Comparison of ENCODE assay signal across 7 mouse cellular contexts in genomic region chr11:78490781-78491241, GRCm38 (mm10). TPM values are rescaled to one million over a fixed set of nuclear protein-coding genes. Genes with fewer than 3 reads are reported as not detected.
A peak's percentile ranks its signal among the peaks of the same experiment; 100 is the strongest.
DNase-seq lines count a peak whose midpoint lies in the region; ATAC-seq and TF ChIP-seq lines count a peak whose summit lies in the region.

No protein-coding gene starts in this region.

- H3K27me3 ChIP-seq in E14TG2a.4 (ENCODE audit: insufficient read depth, low read length) = peaks cover 87% of the 10 kb centered on the region
- peaks cover 21% of the 10 kb centered on the region for H3K27me3 ChIP-seq in Patski
- peaks cover 95% of the 10 kb centered on the region for H3K27me3 ChIP-seq in hindbrain, embryonic 10.5 days (ENCODE audit: insufficient read depth, poor library complexity, severe bottlenecking)

- TF ChIP-seq CTCF in E14TG2a.4 (conservative IDR thresholded peaks at IDR 0.05; ENCODE audit: low read length) (no peak), Patski (IDR thresholded peaks at IDR 0.05) (no peak)

- in situ Hi-C loops in Patski (cut with MboI; ENCODE audit: low pct_unique_long_range_greater_than_20kb) = no loop called here

- peak; percentile 34 for ATAC-seq in Patski

- H3K36me3 ChIP-seq in E14TG2a.4 (ENCODE audit: insufficient read depth, low read length) = no peaks in the 10 kb centered on the region
- peaks cover 12% of the 10 kb centered on the region; the same call in 1 of the 2 replicates for H3K36me3 ChIP-seq in hindbrain, embryonic 10.5 days

- H3K27ac ChIP-seq in hindbrain, embryonic 10.5 days = peak overlapping the region; percentile 5; the same call in 1 of the 2 replicates

- intact Hi-C loops in left cerebral cortex, postnatal 36 days (cut with DNase I) = no loop called here

- POLR2A ChIA-PET in Patski (lab: Charles Lee) = no interaction called here

- H3K9me3 ChIP-seq in E14TG2a.4 (ENCODE audit: low read length) = no peaks in the 10 kb centered on the region
- no peaks in the 10 kb centered on the region for H3K9me3 ChIP-seq in hindbrain, embryonic 10.5 days

- 9% methylated on average over 48 of the region's 48 CpGs for WGBS in hindbrain, embryonic 10.5 days

- peak overlapping the region; percentile 74 for H3K4me3 ChIP-seq in E14TG2a.4 (replicated peaks; ENCODE audit: low read length)
- peak overlapping the region; percentile 47 for H3K4me3 ChIP-seq in hindbrain, embryonic 10.5 days

- DNase-seq in Patski (ENCODE audit: low read depth, low spot score) = no peak
- DNase-seq in embryo, embryonic 9.5 days (ENCODE audit: extremely low spot score) = peak; percentile 70
- peak; percentile 70 for DNase-seq in hindbrain, embryonic 10.5 days (ENCODE audit: low spot score)
- peak; percentile 57 to 71 for DNase-seq in left cerebral cortex, postnatal 36 days (ENCODE audit: low spot score in 2 of 2)
- peak; percentile 57 for DNase-seq in neural tube, embryonic 10.5 days (ENCODE audit: extremely low spot score, low spot score)
- no peak for DNase-seq in spleen, postnatal 10 days (ENCODE audit: low spot score in 2 of 2)

- CTCF ChIA-PET in Patski (lab: Charles Lee) = interaction anchor here (1.2 kb wide), 1 partner anchor 74 kb away, joined by 3 read pairs; no protein-coding TSS in a partner anchor

- peaks cover 25% of the 10 kb centered on the region for H3K4me1 ChIP-seq in E14TG2a.4 (replicated peaks; ENCODE audit: low read depth, low read length)
- H3K4me1 ChIP-seq in hindbrain, embryonic 10.5 days (replicated peaks) = peaks cover 16% of the 10 kb centered on the region

RNA-seq across cellular contexts. Expression of gene Sarm1, which starts 6.7 kb away (rescaled TPM):
- 1.4 TPM for polyA plus RNA-seq in Patski (2021)
- polyA plus RNA-seq in hindbrain, embryonic 10.5 days (2016; fragmentation: Nextera tagmentation; extraction: Ambion mirVana) = 11.2 and 20.8 TPM in 2 replicates
- total RNA-seq in left cerebral cortex, postnatal 36 days (2021) = 10 to 100 TPM; 33.7 to 34.1 TPM

RNA-seq across cellular contexts. Expression of gene Vtn, which starts 8.1 kb away (rescaled TPM):
- polyA plus RNA-seq in Patski (2021) = not detected
- polyA plus RNA-seq in hindbrain, embryonic 10.5 days (2016; fragmentation: Nextera tagmentation; extraction: Ambion mirVana) = 66.9 and 96.6 TPM in 2 replicates
- total RNA-seq in left cerebral cortex, postnatal 36 days (2021) = 10 to 100 TPM; 65.9 to 80.3 TPM

RNA-seq across cellular contexts. Expression of gene Sebox, which starts 12.4 kb away (rescaled TPM):
- not detected for polyA plus RNA-seq in Patski (2021)
- not detected in 2 replicates for polyA plus RNA-seq in hindbrain, embryonic 10.5 days (2016; fragmentation: Nextera tagmentation; extraction: Ambion mirVana)
- 1 to 10 TPM in 1 of 2 experiments, under 1 TPM in 1; 0.50 to 2.1 TPM for total RNA-seq in left cerebral cortex, postnatal 36 days (2021)

RNA-seq across cellular contexts. Expression of gene Tmem199, which starts 21.2 kb away (rescaled TPM):
- polyA plus RNA-seq in Patski (2021) = 48.0 TPM
- 84.0 and 86.4 TPM in 2 replicates for polyA plus RNA-seq in hindbrain, embryonic 10.5 days (2016; fragmentation: Nextera tagmentation; extraction: Ambion mirVana)
- total RNA-seq in left cerebral cortex, postnatal 36 days (2021) = 10 to 100 TPM; 38.0 to 44.6 TPM

RNA-seq across cellular contexts. Expression of gene Poldip2, which starts 21.2 kb away (rescaled TPM):
- 148 TPM for polyA plus RNA-seq in Patski (2021)
- 135 and 152 TPM in 2 replicates for polyA plus RNA-seq in hindbrain, embryonic 10.5 days (2016; fragmentation: Nextera tagmentation; extraction: Ambion mirVana)
- total RNA-seq in left cerebral cortex, postnatal 36 days (2021) = 100 to 1,000 TPM; 116 to 117 TPM

Comparison
In these comparisons a context has a peak if more than half of its experiments do, and no peak if none do; other contexts are left out.
1. DNase-seq: peak in embryo, embryonic 9.5 days (single experiment), hindbrain, embryonic 10.5 days (single experiment), left cerebral cortex, postnatal 36 days (2 of 2) and neural tube, embryonic 10.5 days (single experiment); none in Patski (single experiment) and spleen, postnatal 10 days (0 of 2).
2. RNA of gene Vtn, which starts 8.1 kb away (polyA plus RNA-seq): 66.9 to 96.6 TPM in hindbrain, embryonic 10.5 days; not detected in Patski (single experiment); every median in the first group is over 10 times any median in the second.